Mouse (Mus musculus) gonadal fat pad, adult 2 months (tissue): Measurements from ENCODE around the gene Scarf2. TPM values are rescaled to one million over a fixed set of nuclear protein-coding genes. Genes with fewer than 3 reads are reported as not detected.

ENCODE experiments used
- DNase-seq: peaks from one replicate; pipeline ENCODE4 v3.0.0-alpha.2; 2012; ENCODE audit warnings: low read depth
- polyA plus RNA-seq: library from polyadenylated mRNA; depleted of rRNA; stranded (reverse); fragments of >200 nt; gene quantifications from 2 replicates; pipeline ENCODE4 v1.2.3, GENCODE M21; 2012; rRNA removed

Gene Scarf2
- polyA plus RNA-seq, result 29.3 and 32.9 TPM in 2 replicates

GRCm38 (mm10) chr16:17796971-17797811, at the start of gene Scarf2:
TSS of gene Scarf2 (plus strand) at chr16:17797282.
- no peak for DNase-seq

GRCm38 (mm10) chr16:17753001-17753400, 44.1 kb upstream of the Scarf2 start:
- no peak for DNase-seq

GRCm38 (mm10) chr16:17753686-17754085, 43.4 kb upstream of the Scarf2 start:
- DNase-seq, result no peak

GRCm38 (mm10) chr16:17757756-17758155, 39.3 kb upstream of the Scarf2 start:
- no peak for DNase-seq

GRCm38 (mm10) chr16:17758902-17759301, 38.2 kb upstream of the Scarf2 start:
- DNase-seq, result no peak

GRCm38 (mm10) chr16:17759344-17759773, 37.7 kb upstream of the Scarf2 start, which contains the start of gene Klhl22:
TSS of gene Klhl22 (plus strand) at chr16:17759618.
- DNase-seq, result no peak

- no peak for DNase-seq
Observed at GRCm38 (mm10) chr16:17759813-17760321, 37.2 kb upstream of the Scarf2 start.

GRCm38 (mm10) chr16:17760657-17761056, 36.4 kb upstream of the Scarf2 start:
- DNase-seq, result no peak

GRCm38 (mm10) chr16:17761074-17761473, 36.0 kb upstream of the Scarf2 start:
- no peak for DNase-seq

- no peak for DNase-seq
Observed at GRCm38 (mm10) chr16:17764108-17764511, 33.0 kb upstream of the Scarf2 start.

- no peak for DNase-seq
Observed at GRCm38 (mm10) chr16:17768834-17769233, 28.2 kb upstream of the Scarf2 start.

GRCm38 (mm10) chr16:17771117-17771865, 25.8 kb upstream of the Scarf2 start:
- no peak for DNase-seq

- DNase-seq, result no peak
Observed at GRCm38 (mm10) chr16:17776828-17777227, 20.3 kb upstream of the Scarf2 start.

GRCm38 (mm10) chr16:17778223-17778622, 18.9 kb upstream of the Scarf2 start:
- DNase-seq, result no peak

GRCm38 (mm10) chr16:17779692-17780091, 17.4 kb upstream of the Scarf2 start:
- no peak for DNase-seq

- no peak for DNase-seq
Observed at GRCm38 (mm10) chr16:17785337-17785736, 11.7 kb upstream of the Scarf2 start.

- no peak for DNase-seq
Observed at GRCm38 (mm10) chr16:17792728-17793127, 4.4 kb upstream of the Scarf2 start.

GRCm38 (mm10) chr16:17794047-17794446, 3.0 kb upstream of the Scarf2 start:
- no peak for DNase-seq

GRCm38 (mm10) chr16:17795643-17796042, 1.4 kb upstream of the Scarf2 start:
- DNase-seq, result no peak

- no peak for DNase-seq
Observed at GRCm38 (mm10) chr16:17796519-17796918, 563 bp upstream of the Scarf2 start.

- DNase-seq, result no peak
Observed at GRCm38 (mm10) chr16:17797812-17798311, 780 bp downstream of the Scarf2 start.
